ENCODE assay signal across 8 mouse cellular contexts in the genomic region with DNA sequence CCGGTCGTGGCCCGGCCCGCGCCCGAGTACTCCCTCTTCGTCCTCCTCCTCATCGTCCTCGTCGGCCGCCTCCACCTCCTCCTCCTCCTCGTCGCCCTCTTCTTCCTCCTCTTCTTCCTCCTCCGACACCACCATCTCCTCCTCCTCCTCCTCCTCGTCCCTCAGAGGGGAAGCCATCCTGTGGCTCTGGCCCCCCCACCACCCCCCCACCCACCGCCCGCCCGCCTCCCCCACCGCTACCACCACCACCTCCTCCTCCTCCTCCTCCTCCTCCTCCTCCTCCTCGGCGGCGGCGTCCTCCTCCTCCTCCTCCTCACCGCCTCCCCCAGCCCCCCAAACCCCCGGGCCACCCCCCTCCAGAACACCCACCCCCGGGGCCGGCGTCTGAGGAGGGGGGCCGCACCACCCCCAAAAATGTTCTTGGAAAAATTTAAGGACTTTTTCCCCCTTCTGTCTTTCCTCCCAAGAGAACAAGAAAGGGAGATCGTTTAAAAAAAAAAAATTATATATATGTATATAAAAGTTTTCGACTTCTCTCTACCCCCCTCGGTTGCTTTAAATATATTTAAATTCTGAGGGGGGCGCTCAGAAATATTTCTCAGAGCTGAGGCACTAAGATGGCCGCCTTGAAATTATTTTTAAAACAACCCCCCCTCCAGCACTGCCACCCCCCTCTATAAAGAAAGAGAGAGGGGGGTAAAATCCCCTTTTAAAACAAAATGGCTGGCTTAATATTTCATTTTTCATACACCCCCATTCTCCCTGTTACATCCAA. TPM values are rescaled to one million over a fixed set of nuclear protein-coding genes. Genes with fewer than 3 reads are reported as not detected.
A peak's percentile ranks its signal among the peaks of the same experiment; 100 is the strongest.
DNase-seq lines count a peak whose midpoint lies in the region; ATAC-seq and TF ChIP-seq lines count a peak whose summit lies in the region.

A gene (minus strand): TSS at position 192 of the 775 bp plus-strand sequence.

- H3K36me3 ChIP-seq in lung, embryonic 14.5 days (ENCODE audit: insufficient read depth): peaks cover 19% of the 10 kb centered on the region
- H3K36me3 ChIP-seq in heart, embryonic 10.5 days: peaks cover 6% of the 10 kb centered on the region; the same call in 1 of the 2 replicates
- H3K36me3 ChIP-seq in midbrain, embryonic 11.5 days (ENCODE audit: control insufficient read depth, insufficient read depth, low read length): no peaks in the 10 kb centered on the region; the same call in 1 of the 2 replicates

- peaks cover 38% of the 10 kb centered on the region for H3K4me1 ChIP-seq in lung, embryonic 14.5 days (ENCODE audit: insufficient read depth)
- peaks cover 15% of the 10 kb centered on the region for H3K4me1 ChIP-seq in bone marrow macrophage, adult 2 months (ENCODE audit: control insufficient read depth, insufficient read depth, low read length)
- H3K4me1 ChIP-seq in heart, embryonic 10.5 days: peaks cover 67% of the 10 kb centered on the region
- peaks cover 47% of the 10 kb centered on the region for H3K4me1 ChIP-seq in midbrain, embryonic 11.5 days (ENCODE audit: control insufficient read depth, insufficient read depth, low read length)

- peak within 1 kb of the TSS; percentile 95 for H3K4me3 ChIP-seq in lung, embryonic 14.5 days (ENCODE audit: low read depth, low read length)
- peak within 1 kb of the TSS; percentile 78 for H3K4me3 ChIP-seq in bone marrow macrophage, adult 2 months (ENCODE audit: insufficient read depth, low read length)
- peak within 1 kb of the TSS; percentile 99 for H3K4me3 ChIP-seq in heart, embryonic 10.5 days
- H3K4me3 ChIP-seq in midbrain, embryonic 11.5 days (ENCODE audit: low read depth, low read length): peak within 1 kb of the TSS; percentile 97

- no peak for ATAC-seq in lung, embryonic 14.5 days (ENCODE audit: insufficient read depth)
- ATAC-seq in midbrain, embryonic 11.5 days (ENCODE audit: low FRiP score): no peak

- no peak for TF ChIP-seq CTCF in lung, embryonic 14.5 days (IDR thresholded peaks at IDR 0.05; ENCODE audit: low read depth)
- TF ChIP-seq CTCF in bone marrow macrophage, adult 2 months (IDR thresholded peaks at IDR 0.05; ENCODE audit: low read depth, low read length): no peak

- peak within 1 kb of the TSS; percentile 100 for H3K27ac ChIP-seq in lung, embryonic 14.5 days (ENCODE audit: low read depth)
- peak within 1 kb of the TSS; percentile 92 for H3K27ac ChIP-seq in bone marrow macrophage, adult 2 months (ENCODE audit: insufficient read depth, low read depth, low read length)
- peak within 1 kb of the TSS; percentile 100 for H3K27ac ChIP-seq in heart, embryonic 10.5 days
- peak within 1 kb of the TSS; percentile 99 for H3K27ac ChIP-seq in midbrain, embryonic 11.5 days (ENCODE audit: low read depth, low read length)

- 3% methylated on average over 17 of the region's 34 CpGs for WGBS in lung, embryonic 14.5 days
- 6% methylated on average over 24 of the region's 34 CpGs for WGBS in heart, embryonic 10.5 days
- WGBS in midbrain, embryonic 11.5 days: 4% methylated on average over 15 of the region's 34 CpGs

- peak within 1 kb of the TSS; percentile 97 for H3K4me2 ChIP-seq in lung, embryonic 14.5 days
- peak within 1 kb of the TSS; percentile 94 for H3K4me2 ChIP-seq in midbrain, embryonic 11.5 days

- no peaks in the 10 kb centered on the region for H3K9me3 ChIP-seq in lung, embryonic 14.5 days (ENCODE audit: low read depth, low read length)
- no peaks in the 10 kb centered on the region for H3K9me3 ChIP-seq in heart, embryonic 10.5 days
- H3K9me3 ChIP-seq in midbrain, embryonic 11.5 days (ENCODE audit: control insufficient read depth, low read length): no peaks in the 10 kb centered on the region; the same call in 1 of the 2 replicates

- TF ChIP-seq POLR2A in bone marrow macrophage, adult 2 months (IDR thresholded peaks at IDR 0.05; ENCODE audit: borderline replicate concordance, low read depth, low read length): no peak

- DNase-seq in lung, embryonic 14.5 days: peak; percentile 51
- no peak for DNase-seq in lung, postnatal 4 days
- DNase-seq in heart, embryonic 10.5 days (ENCODE audit: low spot score): no peak
- DNase-seq in layer of hippocampus, postnatal 36 days: no peak
- peak; percentile 95 for DNase-seq in midbrain, embryonic 11.5 days (ENCODE audit: low spot score, missing footprints)
- no peak for DNase-seq in right cerebral cortex, postnatal 36 days (ENCODE audit: low spot score in 2 of 2)
- DNase-seq in natural killer cell, adult 2 months (ENCODE audit: low spot score in 2 of 2): no peak

- no peaks in the 10 kb centered on the region for H3K27me3 ChIP-seq in lung, embryonic 14.5 days (ENCODE audit: insufficient read depth, low read length)
- H3K27me3 ChIP-seq in heart, embryonic 10.5 days (ENCODE audit: insufficient read depth, poor library complexity, severe bottlenecking): no peaks in the 10 kb centered on the region
- H3K27me3 ChIP-seq in midbrain, embryonic 11.5 days (ENCODE audit: control insufficient read depth, insufficient read depth, low read length): no peaks in the 10 kb centered on the region

- H3K9ac ChIP-seq in lung, embryonic 14.5 days: peak within 1 kb of the TSS; percentile 99
- H3K9ac ChIP-seq in midbrain, embryonic 11.5 days (ENCODE audit: low read length): peak within 1 kb of the TSS; percentile 99

RNA-seq across cellular contexts. Expression of the gene that starts here (rescaled TPM):
- polyA plus RNA-seq in lung, embryonic 14.5 days (2014; fragmentation: Nextera tagmentation; extraction: Ambion mirVana): 57.3 and 59.9 TPM in 2 replicates
- 134 and 137 TPM in 2 replicates for polyA plus RNA-seq in bone marrow macrophage, adult 2 months (2012; ENCODE audit: insufficient read depth, insufficient read length, missing spikeins)
- polyA plus RNA-seq in heart, embryonic 10.5 days (2016; fragmentation: Nextera tagmentation; extraction: Ambion mirVana): 15.8 and 26.5 TPM in 2 replicates
- 100 to 1,000 TPM; 537 to 553 TPM for total RNA-seq in layer of hippocampus, postnatal 36 days (2021)
- 38.2 and 39.4 TPM in 2 replicates for polyA plus RNA-seq in midbrain, embryonic 11.5 days (2014; fragmentation: Nextera tagmentation; extraction: Ambion mirVana)

Comparison
In these comparisons a context has a peak if more than half of its experiments do, and no peak if none do; other contexts are left out.
1. DNase-seq: peak in lung, embryonic 14.5 days (single experiment) and midbrain, embryonic 11.5 days (single experiment); none in lung, postnatal 4 days (0 of 2), heart, embryonic 10.5 days (single experiment), layer of hippocampus, postnatal 36 days (0 of 2), right cerebral cortex, postnatal 36 days (0 of 2) and natural killer cell, adult 2 months (0 of 2).
2. Peak in every context shown above with its lines, with median percentiles within 50 percentile points of each other: H3K27ac ChIP-seq and H3K4me3 ChIP-seq.